Mouse (Mus musculus) G1E (cell line): ENCODE results near the gene Tasp1.

Experiments
- CTCF ChIP-seq: IDR thresholded peaks from 2 replicates; pipeline ENCODE4 v1.5.1; 2012; ENCODE audit warnings: low read depth, low read length, inconsistent platforms, mixed read lengths
- GATA1 ChIP-seq: IDR thresholded peaks from 2 replicates; pipeline ENCODE4 v1.6.1; 2012; ENCODE audit warnings: borderline replicate concordance, low read length, inconsistent platforms, mixed read lengths
- POLR2AphosphoS5 ChIP-seq: IDR thresholded peaks from 2 replicates; pipeline ENCODE4 v1.6.1; 2012; ENCODE audit warnings: low read depth, low read length, inconsistent platforms; ENCODE audit not compliant: insufficient replicate concordance
- TAL1 ChIP-seq: conservative IDR thresholded peaks from 2 replicates; pipeline ENCODE4 v1.6.1; 2012; ENCODE audit warnings: low read depth, low read length, inconsistent platforms, mixed read lengths

DNA sequence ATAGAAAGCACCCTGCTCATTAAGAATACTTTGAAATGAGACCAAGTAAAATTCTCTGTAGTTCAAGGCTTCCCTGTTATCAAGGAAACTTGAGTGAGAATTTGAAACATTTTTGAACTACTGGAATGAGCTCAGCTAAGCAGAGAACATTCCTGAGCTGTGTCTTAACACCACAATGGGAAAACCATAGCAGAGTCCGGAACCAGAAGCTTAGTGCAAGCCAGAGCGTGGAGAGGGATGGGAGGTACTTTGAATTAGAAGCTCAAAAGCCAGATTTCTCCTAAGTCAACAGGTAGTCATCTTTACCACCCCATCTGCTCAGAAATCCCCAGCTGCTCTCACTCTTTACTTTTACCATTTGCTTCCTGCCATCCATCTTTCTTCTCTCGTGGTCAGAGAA lies 38.3 kb upstream of the Tasp1 start:
- no peak for TF ChIP-seq CTCF
- no peak for TF ChIP-seq POLR2AphosphoS5
- TF ChIP-seq TAL1 = no peak
- TF ChIP-seq GATA1 = no peak
